Mouse (Mus musculus) neural tube, embryonic 11.5 days (tissue): ENCODE data around the gene Hbq1a. TPM values are rescaled to one million over a fixed set of nuclear protein-coding genes. Genes with fewer than 3 reads are reported as not detected.
A peak's percentile ranks its signal among the peaks of the same experiment; 100 is the strongest.

Source experiments
- ATAC-seq: fragments of 200-750 bp; cut with Nextera tagmentation; 2 replicates; pipeline ENCODE4 v1.8.0; 2017; ENCODE audit warnings: moderate number of reproducible peaks, mild to moderate bottlenecking, moderate TSS enrichment, moderate library complexity; ENCODE audit not compliant: insufficient read depth, low FRiP score, low TSS enrichment
- DNase-seq: peaks from one replicate; pipeline ENCODE4 v3.0.0-alpha.2; 2015; ENCODE audit warnings: low spot score
- H3K27ac ChIP-seq: fragments of 300-500 bp; sonication (generic); 2 replicates; pipeline ENCODE4 v1.5.1; 2014; ENCODE audit warnings: low read depth, mild to moderate bottlenecking, low read length
- H3K27me3 ChIP-seq: fragments of 300-500 bp; sonication (generic); 2 replicates; pipeline ENCODE4 v1.6.1; 2014; ENCODE audit warnings: mild to moderate bottlenecking, low read length, mixed read lengths; ENCODE audit not compliant: control insufficient read depth, insufficient read depth
- H3K36me3 ChIP-seq: fragments of 300-500 bp; sonication (generic); 2 replicates; pipeline ENCODE4 v1.6.1; 2014; ENCODE audit warnings: mild to moderate bottlenecking, low read length, moderate library complexity, mixed read lengths; ENCODE audit not compliant: control insufficient read depth, insufficient read depth
- H3K4me1 ChIP-seq: fragments of 300-500 bp; sonication (generic); 2 replicates; pipeline ENCODE4 v1.6.1; 2014; ENCODE audit warnings: low read length, mixed read lengths; ENCODE audit not compliant: control insufficient read depth, insufficient read depth
- H3K4me2 ChIP-seq: fragments of 300-500 bp; sonication (generic); 2 replicates; pipeline ENCODE4 v1.6.1; 2014; ENCODE audit warnings: low read depth, mild to moderate bottlenecking, moderate library complexity
- H3K4me3 ChIP-seq: fragments of 300-500 bp; sonication (generic); 2 replicates; pipeline ENCODE4 v1.5.1; 2014; ENCODE audit warnings: low read depth, low read length
- H3K9ac ChIP-seq: fragments of 300-500 bp; sonication (generic); 2 replicates; pipeline ENCODE4 v1.6.1; 2014; ENCODE audit warnings: mild to moderate bottlenecking, low read length
- H3K9me3 ChIP-seq: fragments of 300-500 bp; sonication (generic); 2 replicates; pipeline ENCODE4 v1.6.1; 2016; ENCODE audit warnings: low read length; ENCODE audit not compliant: control insufficient read depth
- WGBS: fragments of 180-500 bp; shearing (Covaris S2); extraction: QIAGEN DNeasy Blood & Tissue Kit; methylation state at CpG from one replicate; pipeline ENCODE4 v1.1.7; 2014; 5-methylcytosine and 5-hydroxymethylcytosine counted together
- polyA plus RNA-seq: library from polyadenylated mRNA; unstranded; fragments of >200 nt; fragmentation: Nextera tagmentation; extraction: Ambion mirVana; gene quantifications from 2 replicates; pipeline ENCODE4 v1.2.1, GENCODE M21; 2014

The Hbq1a gene
- polyA plus RNA-seq, 1 experiment from 2014 or later: 0.42 TPM

GRCm38 (mm10) chr11:32302824-32303419, 3.1 kb downstream of the Hbq1a start:
- Histone ChIP-seq H3K4me1 (no peaks in the 10 kb centered on the region), H3K9me3 (no peaks in the 10 kb centered on the region), H3K36me3 (no peaks in the 10 kb centered on the region), H3K9ac (no peak overlapping the region), H3K27ac (no peak overlapping the region), H3K4me2 (no peak overlapping the region), H3K4me3 (no peak overlapping the region), H3K27me3 (no peaks in the 10 kb centered on the region)
- no peak for ATAC-seq
- DNase-seq: no peak
- 49% methylated on average over 2 of the region's 2 CpGs for WGBS

GRCm38 (mm10) chr11:32303455-32303854, 3.6 kb downstream of the Hbq1a start:
- no peaks in the 10 kb centered on the region for H3K27me3 ChIP-seq
- H3K4me3 ChIP-seq: no peak overlapping the region
- DNase-seq (no peak), ATAC-seq (no peak)
- no peaks in the 10 kb centered on the region for H3K9me3 ChIP-seq
- 95% methylated on average over 1 of the region's 1 CpGs for WGBS
- no peaks in the 10 kb centered on the region for H3K4me1 ChIP-seq
- H3K9ac ChIP-seq: no peak overlapping the region
- H3K36me3 ChIP-seq: no peaks in the 10 kb centered on the region
- H3K27ac ChIP-seq: no peak overlapping the region
- H3K4me2 ChIP-seq: no peak overlapping the region

- Histone ChIP-seq H3K4me2 (no peak overlapping the region), H3K27me3 (no peaks in the 10 kb centered on the region), H3K4me3 (no peak overlapping the region), H3K27ac (no peak overlapping the region), H3K9ac (no peak overlapping the region), H3K36me3 (no peaks in the 10 kb centered on the region), H3K4me1 (no peaks in the 10 kb centered on the region), H3K9me3 (no peaks in the 10 kb centered on the region)
- 84% methylated on average over 1 of the region's 1 CpGs for WGBS
- ATAC-seq (no peak), DNase-seq (no peak)
Measured at GRCm38 (mm10) chr11:32307006-32307405, 7.1 kb downstream of the Hbq1a start.

- ATAC-seq (no peak), DNase-seq (no peak)
- H3K36me3 ChIP-seq: no peaks in the 10 kb centered on the region
- H3K4me1 ChIP-seq: no peaks in the 10 kb centered on the region
- no peak overlapping the region for H3K4me2 ChIP-seq
- H3K9ac ChIP-seq: no peak overlapping the region
- H3K9me3 ChIP-seq: no peaks in the 10 kb centered on the region
- H3K27me3 ChIP-seq: no peaks in the 10 kb centered on the region
- H3K27ac ChIP-seq: no peak overlapping the region
- WGBS: 54% methylated on average over 4 of the region's 4 CpGs
- no peak overlapping the region for H3K4me3 ChIP-seq
Measured at GRCm38 (mm10) chr11:32309446-32309845, 9.6 kb downstream of the Hbq1a start.

GRCm38 (mm10) chr11:32309928-32310327, 10.1 kb downstream of the Hbq1a start:
- Histone ChIP-seq H3K27ac (no peak overlapping the region), H3K9ac (no peak overlapping the region), H3K27me3 (no peaks in the 10 kb centered on the region), H3K9me3 (no peaks in the 10 kb centered on the region), H3K36me3 (no peaks in the 10 kb centered on the region), H3K4me1 (no peaks in the 10 kb centered on the region), H3K4me3 (no peak overlapping the region), H3K4me2 (no peak overlapping the region)
- 83% methylated on average over 3 of the region's 3 CpGs for WGBS
- DNase-seq (no peak), ATAC-seq (no peak)

- H3K27ac ChIP-seq: no peak overlapping the region
- H3K36me3 ChIP-seq: no peaks in the 10 kb centered on the region
- H3K4me2 ChIP-seq: no peak overlapping the region
- 82% methylated on average over 3 of the region's 3 CpGs for WGBS
- ATAC-seq: no peak
- H3K9me3 ChIP-seq: no peaks in the 10 kb centered on the region
- no peak for DNase-seq
- no peaks in the 10 kb centered on the region for H3K4me1 ChIP-seq
- H3K9ac ChIP-seq: no peak overlapping the region
- H3K27me3 ChIP-seq: no peaks in the 10 kb centered on the region
- no peak overlapping the region for H3K4me3 ChIP-seq
Measured at GRCm38 (mm10) chr11:32316009-32316408, 16.1 kb downstream of the Hbq1a start.

- no peak overlapping the region for H3K9ac ChIP-seq
- no peak overlapping the region for H3K27ac ChIP-seq
- WGBS: 73% methylated on average over 11 of the region's 11 CpGs
- H3K4me2 ChIP-seq: no peak overlapping the region
- DNase-seq (no peak), ATAC-seq (no peak)
- H3K9me3 ChIP-seq: no peaks in the 10 kb centered on the region
- H3K36me3 ChIP-seq: no peaks in the 10 kb centered on the region
- H3K4me1 ChIP-seq: no peaks in the 10 kb centered on the region
- H3K4me3 ChIP-seq: no peak overlapping the region
- H3K27me3 ChIP-seq: no peaks in the 10 kb centered on the region
Measured at GRCm38 (mm10) chr11:32320507-32321195, 20.8 kb downstream of the Hbq1a start.

GRCm38 (mm10) chr11:32321196-32321565, 21.3 kb downstream of the Hbq1a start:
- WGBS: 36% methylated on average over 8 of the region's 8 CpGs
- H3K4me1 ChIP-seq: no peaks in the 10 kb centered on the region
- no peaks in the 10 kb centered on the region for H3K9me3 ChIP-seq
- no peak overlapping the region for H3K4me3 ChIP-seq
- no peak overlapping the region for H3K4me2 ChIP-seq
- no peak for ATAC-seq
- no peaks in the 10 kb centered on the region for H3K36me3 ChIP-seq
- no peak overlapping the region for H3K27ac ChIP-seq
- H3K9ac ChIP-seq: no peak overlapping the region
- peak; percentile 76 for DNase-seq
- no peaks in the 10 kb centered on the region for H3K27me3 ChIP-seq

GRCm38 (mm10) chr11:32324609-32325008, 24.7 kb downstream of the Hbq1a start:
- Histone ChIP-seq H3K9me3 (no peaks in the 10 kb centered on the region), H3K4me3 (no peak overlapping the region), H3K36me3 (no peaks in the 10 kb centered on the region), H3K27me3 (no peaks in the 10 kb centered on the region), H3K9ac (no peak overlapping the region), H3K4me1 (no peaks in the 10 kb centered on the region), H3K27ac (no peak overlapping the region), H3K4me2 (no peak overlapping the region)
- 10% methylated on average over 15 of the region's 15 CpGs for WGBS
- peak; percentile 93 for DNase-seq
- ATAC-seq: peak; percentile 86
